In genomic region chr11:118247359-118248095, GRCm38 (mm10) we compare ENCODE assay signal across 8 mouse cellular contexts. TPM values are rescaled to one million over a fixed set of nuclear protein-coding genes. Genes with fewer than 3 reads are reported as not detected.
DNase-seq lines count a peak whose midpoint lies in the region; ATAC-seq and TF ChIP-seq lines count a peak whose summit lies in the region.

No protein-coding gene starts in this region.

- DNase-seq in left cerebral cortex, adult 9 months (ENCODE audit: low spot score in 2 of 2) = peak; percentile 27 to 32
- DNase-seq in left cerebral cortex, adult 11 months (ENCODE audit: low spot score) = no peak
- peak; percentile 58 for DNase-seq in embryo, embryonic 10.5 days (ENCODE audit: low spot score)
- DNase-seq in heart, adult 11 months = peak; percentile 97
- DNase-seq in natural killer cell, adult 2 months (ENCODE audit: low spot score in 2 of 2) = peak; percentile 65 to 75
- peak; percentile 79 for DNase-seq in stomach, postnatal 0 days (ENCODE audit: low spot score)

- H3K27me3 ChIP-seq in intestine, postnatal 0 days (replicated peaks; ENCODE audit: control insufficient read depth, insufficient read depth, low read length) = no peaks in the 10 kb centered on the region
- H3K27me3 ChIP-seq in liver, embryonic 15.5 days = peaks cover 21% of the 10 kb centered on the region
- no peaks in the 10 kb centered on the region for H3K27me3 ChIP-seq in stomach, postnatal 0 days (ENCODE audit: control insufficient read depth, insufficient read depth, low read length)

- H3K36me3 ChIP-seq in intestine, postnatal 0 days (ENCODE audit: control insufficient read depth, insufficient read depth) = no peaks in the 10 kb centered on the region
- H3K36me3 ChIP-seq in liver, embryonic 15.5 days (replicated peaks) = no peaks in the 10 kb centered on the region
- no peaks in the 10 kb centered on the region for H3K36me3 ChIP-seq in stomach, postnatal 0 days (ENCODE audit: control insufficient read depth, insufficient read depth, low read length)

- H3K27ac ChIP-seq in intestine, postnatal 0 days (ENCODE audit: low read depth, low read length) = peak overlapping the region; percentile 74
- peak overlapping the region; percentile 53; the same call in 1 of the 2 replicates for H3K27ac ChIP-seq in liver, embryonic 15.5 days (replicated peaks)
- H3K27ac ChIP-seq in stomach, postnatal 0 days (replicated peaks) = peak overlapping the region; percentile 93

- H3K9me3 ChIP-seq in intestine, postnatal 0 days (ENCODE audit: control insufficient read depth) = no peaks in the 10 kb centered on the region
- no peaks in the 10 kb centered on the region for H3K9me3 ChIP-seq in liver, embryonic 15.5 days (replicated peaks)
- no peaks in the 10 kb centered on the region for H3K9me3 ChIP-seq in stomach, postnatal 0 days (ENCODE audit: control insufficient read depth, low read length)

- no peak for TF ChIP-seq CTCF in intestine, postnatal 0 days (IDR thresholded peaks at IDR 0.05; ENCODE audit: low read depth)
- TF ChIP-seq CTCF in stomach, postnatal 0 days (IDR thresholded peaks at IDR 0.05; ENCODE audit: low read depth) = no peak

- 0 out of 2 replicates have a peak, but pooled peaks cover 4% of the 10 kb centered on the region for H3K4me1 ChIP-seq in intestine, postnatal 0 days (replicated peaks; ENCODE audit: control insufficient read depth, insufficient read depth, low read length)
- H3K4me1 ChIP-seq in liver, embryonic 15.5 days (replicated peaks) = peaks cover 43% of the 10 kb centered on the region
- H3K4me1 ChIP-seq in stomach, postnatal 0 days (replicated peaks; ENCODE audit: control insufficient read depth, insufficient read depth) = peaks cover 5% of the 10 kb centered on the region; the same call in 1 of the 2 replicates

- peak overlapping the region; percentile 93 for H3K9ac ChIP-seq in intestine, postnatal 0 days (ENCODE audit: low read depth, low read length)
- peak overlapping the region; percentile 81 for H3K9ac ChIP-seq in liver, embryonic 15.5 days
- peak overlapping the region; percentile 95 for H3K9ac ChIP-seq in stomach, postnatal 0 days (ENCODE audit: low read length)

- under 1% methylated on average over 43 of the region's 43 CpGs for WGBS in intestine, postnatal 0 days
- WGBS in liver, embryonic 15.5 days (ENCODE audit: insufficient replicate concordance) = 3% methylated on average over 43 of the region's 43 CpGs
- WGBS in stomach, postnatal 0 days = 1% methylated on average over 43 of the region's 43 CpGs

- ATAC-seq in intestine, postnatal 0 days = no peak
- no peak for ATAC-seq in liver, embryonic 15.5 days (ENCODE audit: insufficient read depth)
- ATAC-seq in stomach, postnatal 0 days (ENCODE audit: low FRiP score, low TSS enrichment) = peak; percentile 6; the same call in 1 of the 2 replicates

- peak overlapping the region; percentile 94 for H3K4me2 ChIP-seq in intestine, postnatal 0 days (replicated peaks; ENCODE audit: low read depth)
- H3K4me2 ChIP-seq in liver, embryonic 15.5 days = peak overlapping the region; percentile 99
- H3K4me2 ChIP-seq in stomach, postnatal 0 days (replicated peaks; ENCODE audit: low read depth) = peak overlapping the region; percentile 96

- peak overlapping the region; percentile 82 for H3K4me3 ChIP-seq in intestine, postnatal 0 days (ENCODE audit: low read depth, low read length)
- H3K4me3 ChIP-seq in liver, embryonic 15.5 days (replicated peaks) = peak overlapping the region; percentile 78
- H3K4me3 ChIP-seq in stomach, postnatal 0 days (ENCODE audit: low read depth, low read length) = peak overlapping the region; percentile 91

- TF ChIP-seq EP300 in stomach, postnatal 0 days (optimal IDR thresholded peaks at IDR 0.05) = no peak

RNA-seq across cellular contexts. Expression of gene Cyth1, which starts 0.9 kb away (rescaled TPM):
- polyA plus RNA-seq in intestine, postnatal 0 days (2015; fragmentation: Nextera tagmentation; extraction: Ambion mirVana) = 9.5 and 10.9 TPM in 2 replicates
- 3.9 and 4.7 TPM in 2 replicates for polyA plus RNA-seq in liver, embryonic 15.5 days (2015; fragmentation: Nextera tagmentation; extraction: Ambion mirVana)
- polyA plus RNA-seq in stomach, postnatal 0 days (2015; fragmentation: Nextera tagmentation; extraction: Ambion mirVana) = 13.1 and 13.3 TPM in 2 replicates

RNA-seq across cellular contexts. Expression of gene Usp36, which starts 42.5 kb away (rescaled TPM):
- 6.0 and 6.1 TPM in 2 replicates for polyA plus RNA-seq in intestine, postnatal 0 days (2015; fragmentation: Nextera tagmentation; extraction: Ambion mirVana)
- 5.9 and 6.6 TPM in 2 replicates for polyA plus RNA-seq in liver, embryonic 15.5 days (2015; fragmentation: Nextera tagmentation; extraction: Ambion mirVana)
- polyA plus RNA-seq in stomach, postnatal 0 days (2015; fragmentation: Nextera tagmentation; extraction: Ambion mirVana) = 8.1 and 8.9 TPM in 2 replicates
